Mouse (Mus musculus) adrenal gland, postnatal 4 days (tissue): ENCODE measurements around the gene Dvl2. TPM values are rescaled to one million over a fixed set of nuclear protein-coding genes. Genes with fewer than 3 reads are reported as not detected.
"Not testable (repeated sequence)": the region's sequence is repeated elsewhere in the genome, so short reads cannot be mapped to it uniquely, and the experiment has no call there.

Experiments used
- DNase-seq, 2 experiments: peaks; one replicate each; pipeline ENCODE4 v3.0.0; 2021 to 2022; ENCODE audit warnings: low spot score in 2 of 2, mixed read lengths in 2 of 2
- long read RNA-seq, 2 experiments: library from polyadenylated mRNA; stranded (forward); transcript quantifications; one replicate each; pipeline ENCODE4 v2.0.0; 2021
- total RNA-seq, 2 experiments: library from RNA; stranded (reverse); gene quantifications; 2 replicates each; pipeline ENCODE4 v1.2.3; 2021

Dvl2 gene
- total RNA-seq: 10 to 100 TPM; 35.5 to 38.2 TPM
- long read RNA-seq, experiment 1, transcript Dvl2-201 (15 exons, 2,968 nt): major isoform, 9 of 19 reads
- long read RNA-seq, experiment 1, partial matches to known transcripts: 7 of 19 reads
- long read RNA-seq, experiment 1, other reads (novel, unspliced or antisense): 3 of 19 reads
- long read RNA-seq, experiment 2, transcript Dvl2-201 (15 exons, 2,968 nt): major isoform, 10 of 20 reads
- long read RNA-seq, experiment 2, partial matches to known transcripts: 1 of 20 reads
- long read RNA-seq, experiment 2, other reads (novel, unspliced or antisense): 9 of 20 reads

GRCm38 (mm10) chr11:70000396-70000898 lies at the start of gene Dvl2:
TSS of gene Dvl2 (plus strand) at chr11:70000595.
- DNase-seq: peak; percentile 71 to 83

DNA sequence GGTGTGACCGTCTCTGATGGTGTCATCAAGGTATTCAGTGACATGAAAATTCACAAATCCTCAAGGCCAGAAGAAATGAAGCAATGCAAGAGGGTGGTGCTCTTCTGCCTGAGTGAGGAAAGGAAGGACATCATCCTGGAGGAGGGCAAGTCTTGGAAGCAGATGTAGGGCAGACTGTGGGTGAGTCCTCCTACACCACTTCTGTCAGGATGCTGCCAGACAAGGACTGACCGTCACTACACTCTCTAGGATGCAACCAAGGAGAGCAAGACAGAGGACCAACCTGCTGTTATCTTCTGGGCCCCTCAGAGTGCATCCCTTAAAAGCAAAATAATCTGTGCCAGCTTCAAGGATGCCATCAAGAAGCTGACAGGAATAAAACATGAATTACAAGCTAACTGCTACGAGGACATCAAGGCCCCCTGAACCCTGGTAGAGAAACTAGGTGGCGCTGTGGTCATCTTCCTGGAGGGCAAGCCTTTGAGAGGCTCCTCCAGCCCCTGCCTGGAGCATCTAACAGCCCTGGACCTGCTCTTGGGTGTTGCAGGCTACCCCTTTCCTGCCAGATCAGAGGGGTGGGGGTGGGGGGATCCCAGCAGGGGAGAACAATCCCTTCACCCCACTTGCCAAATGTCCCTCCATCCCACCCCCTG lies 49.5 kb upstream of the Dvl2 start:
- DNase-seq: no peak

DNA sequence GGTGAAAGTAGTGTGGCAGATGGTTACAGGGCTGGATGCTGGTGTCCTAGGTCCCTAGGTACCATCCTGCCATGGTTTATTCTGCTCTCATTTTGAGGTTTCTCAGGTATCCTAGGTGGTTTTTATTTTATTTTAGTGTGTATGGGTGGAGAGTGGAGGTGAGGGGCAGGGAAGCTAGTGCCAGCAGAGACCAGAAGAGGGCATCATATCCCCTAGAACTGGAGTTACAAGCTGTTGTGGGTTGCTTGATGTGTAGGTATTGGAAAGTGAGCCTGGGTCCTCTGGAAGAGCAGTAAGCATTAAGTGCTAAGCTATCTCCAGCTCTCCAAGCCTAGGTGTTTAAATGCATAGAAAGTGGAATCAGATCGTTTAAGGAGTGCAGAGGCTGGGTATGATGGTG lies 48.1 kb upstream of the Dvl2 start:
- no peak for DNase-seq

DNA sequence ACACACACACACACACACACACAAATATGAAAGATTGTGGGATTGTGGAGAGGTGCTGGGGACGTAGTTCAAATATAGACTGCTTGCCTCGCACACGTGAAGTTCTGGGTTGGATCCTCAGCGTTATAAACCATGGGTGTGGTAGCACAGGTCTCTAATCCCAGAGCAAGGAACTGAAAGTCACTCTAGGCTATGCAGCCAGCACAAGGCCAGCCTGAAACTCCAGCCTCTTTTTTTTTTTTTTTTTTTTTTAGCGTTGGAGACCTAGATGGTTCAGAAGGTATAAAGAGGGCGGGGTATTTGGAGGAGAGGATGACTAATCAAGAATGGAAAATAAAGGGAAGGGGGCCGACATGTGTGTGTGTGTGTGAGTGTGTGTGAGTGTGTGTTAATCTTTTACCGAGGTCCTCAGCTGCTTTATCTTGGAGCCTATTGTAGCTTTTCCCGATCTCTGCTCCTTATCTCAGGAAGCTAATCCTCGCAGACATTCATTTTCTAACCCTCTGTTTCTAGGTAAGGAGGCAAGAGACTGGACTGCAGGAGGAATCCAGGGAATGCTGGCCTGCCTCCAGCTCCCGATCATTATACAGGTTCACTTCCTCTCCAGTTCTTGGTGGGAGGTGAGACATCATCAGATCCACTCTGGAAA lies 47.0 kb upstream of the Dvl2 start:
- no peak for DNase-seq

- not testable (repeated sequence) for DNase-seq
Measured at GRCm38 (mm10) chr11:69955618-69956017, 44.8 kb upstream of the Dvl2 start.

GRCm38 (mm10) chr11:69956218-69956617 lies 44.2 kb upstream of the Dvl2 start:
- DNase-seq: no peak

- DNase-seq: no peak
Measured at GRCm38 (mm10) chr11:69960616-69961015, 39.8 kb upstream of the Dvl2 start.

GRCm38 (mm10) chr11:69961841-69962240 lies 38.6 kb upstream of the Dvl2 start:
- no peak for DNase-seq

DNA sequence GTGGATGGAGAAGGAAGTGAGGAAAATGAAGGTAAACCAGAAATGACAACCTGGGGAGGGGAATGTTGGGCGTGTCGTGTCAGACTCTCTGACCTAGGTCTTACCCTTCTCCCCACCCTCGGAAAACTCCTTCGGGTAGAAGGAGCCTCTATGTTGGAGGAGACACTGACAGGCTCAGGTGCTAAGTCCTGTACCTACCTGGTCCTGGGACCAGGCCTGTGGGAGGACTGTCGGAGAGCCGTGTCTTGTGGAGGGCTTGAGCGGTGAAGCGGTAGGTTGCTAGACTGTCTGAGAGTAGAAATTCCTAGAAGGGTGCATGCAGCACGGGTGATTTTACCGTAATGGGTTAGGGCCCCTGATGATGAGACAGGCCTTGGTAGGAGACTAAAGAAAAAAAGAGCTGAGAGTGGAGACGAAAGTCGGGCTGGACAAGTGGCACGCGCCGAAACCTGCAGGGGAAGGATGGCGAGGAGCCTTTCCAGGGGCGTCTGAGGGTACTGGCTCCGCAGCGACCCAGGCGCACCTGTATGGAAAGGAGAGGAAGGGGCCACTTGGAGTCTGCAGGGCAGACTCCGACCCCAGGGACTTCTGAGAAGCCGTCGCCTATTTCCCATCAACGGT lies 35.6 kb upstream of the Dvl2 start, which contains the start of gene Cldn7:
Gene Cldn7 (plus strand): TSS at position 130 of the 621 bp plus-strand sequence.
- no peak for DNase-seq

- no peak for DNase-seq
Measured at GRCm38 (mm10) chr11:69965271-69966005, 35.0 kb upstream of the Dvl2 start.

DNA sequence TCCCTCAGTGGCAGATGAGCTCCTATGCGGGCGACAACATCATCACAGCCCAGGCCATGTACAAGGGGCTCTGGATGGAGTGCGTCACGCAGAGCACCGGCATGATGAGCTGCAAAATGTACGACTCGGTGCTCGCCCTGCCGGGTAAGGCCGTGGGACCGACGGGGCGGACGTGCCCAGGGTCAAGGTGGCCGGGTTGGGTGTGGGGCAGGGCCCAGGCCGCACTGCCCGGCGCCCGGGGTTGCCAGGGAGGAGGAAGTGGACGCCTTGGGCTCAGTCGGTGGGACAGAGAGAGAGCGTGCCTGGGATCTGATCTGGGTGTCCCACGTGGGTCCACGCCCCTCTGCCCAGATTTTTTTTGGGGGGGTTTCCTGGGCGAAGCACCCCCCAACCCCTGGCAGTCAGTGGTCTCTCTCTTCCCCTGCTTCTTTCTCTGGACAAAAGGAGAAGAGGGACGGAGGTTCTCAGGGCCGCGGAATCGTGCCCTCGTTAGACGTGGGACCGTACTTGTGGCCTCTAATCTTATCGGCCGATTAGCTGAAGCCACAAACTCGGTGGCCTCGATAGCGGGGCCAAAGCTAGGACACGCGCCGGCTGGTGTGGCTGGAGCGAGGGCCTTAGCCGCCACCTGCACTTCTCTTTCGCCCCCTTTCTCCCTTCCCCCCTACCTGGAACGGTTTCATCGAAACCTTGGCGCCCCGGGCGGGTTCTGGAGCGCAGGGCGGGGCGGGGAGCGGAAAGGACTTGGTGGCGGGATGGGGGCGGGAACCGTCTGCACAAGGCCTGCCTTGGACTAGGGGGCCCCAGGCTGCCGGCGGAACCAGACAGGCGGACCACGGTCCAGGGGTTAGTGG lies 34.2 kb upstream of the Dvl2 start:
- DNase-seq: no peak

DNA sequence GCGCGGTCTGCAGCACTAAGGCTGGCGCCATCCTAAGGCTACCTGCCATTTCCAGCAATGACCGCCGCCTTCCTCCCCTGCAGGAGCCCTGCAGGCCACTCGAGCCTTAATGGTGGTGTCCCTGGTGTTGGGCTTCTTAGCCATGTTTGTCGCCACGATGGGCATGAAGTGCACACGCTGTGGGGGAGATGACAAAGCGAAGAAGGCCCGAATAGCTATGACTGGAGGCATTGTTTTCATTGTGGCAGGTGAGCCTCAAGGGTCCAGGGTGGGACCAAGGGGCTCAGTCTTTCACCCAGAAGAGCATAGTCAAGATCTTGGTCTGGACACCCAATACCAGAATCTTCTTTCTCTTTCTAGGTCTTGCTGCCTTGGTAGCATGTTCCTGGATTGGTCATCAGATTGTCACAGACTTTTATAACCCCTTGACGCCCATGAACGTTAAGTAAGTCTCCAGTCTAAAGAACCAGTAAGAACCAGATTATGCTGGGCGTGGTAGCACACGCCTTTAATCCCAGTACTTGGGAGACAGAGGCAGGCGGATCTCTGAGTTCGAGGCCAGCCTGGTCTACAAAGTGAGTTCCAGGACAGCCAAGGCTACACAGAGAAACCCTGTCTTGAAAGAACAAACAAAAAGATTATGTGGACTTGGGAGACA lies 33.4 kb upstream of the Dvl2 start:
- no peak for DNase-seq

DNA sequence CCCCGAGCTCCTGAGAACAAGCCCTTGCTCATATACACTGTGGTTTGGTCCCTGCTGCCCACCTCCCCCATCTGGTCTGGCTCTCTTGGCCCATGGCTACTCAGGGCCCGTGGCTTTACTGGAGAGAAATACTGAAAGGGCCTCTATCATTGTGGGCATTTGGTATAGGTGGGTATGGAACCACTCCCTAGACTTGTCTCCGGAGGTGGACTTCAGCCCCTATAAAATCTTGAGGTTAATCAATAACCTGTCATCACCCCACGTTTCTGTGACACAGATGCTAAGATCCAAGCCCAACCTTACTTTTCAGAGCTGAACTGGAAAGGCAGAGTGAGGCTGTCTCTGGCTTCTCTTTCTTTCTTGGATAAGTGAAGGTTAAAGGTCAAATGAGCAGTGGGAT lies 31.6 kb upstream of the Dvl2 start:
- no peak for DNase-seq

GRCm38 (mm10) chr11:69970222-69970621 lies 30.2 kb upstream of the Dvl2 start:
- DNase-seq: no peak

DNA sequence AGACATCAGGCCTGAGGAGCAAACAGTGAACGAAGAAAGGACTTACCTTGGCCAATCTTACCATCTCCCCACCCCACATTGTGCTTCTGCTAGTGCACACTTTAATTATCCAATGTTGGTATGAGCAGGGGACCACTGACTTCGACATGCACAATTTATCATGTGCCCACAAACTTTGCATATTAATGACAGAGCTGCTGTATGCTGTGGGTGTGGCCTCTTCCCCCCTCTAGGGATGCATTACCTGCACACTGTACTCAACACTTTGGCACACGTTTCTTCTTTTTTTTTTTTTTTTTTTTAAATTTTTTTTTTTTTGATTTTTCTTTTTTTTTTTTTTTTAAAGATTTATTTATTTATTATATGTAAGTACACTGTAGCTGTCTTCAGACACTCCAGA lies 29.6 kb upstream of the Dvl2 start:
- no peak for DNase-seq

DNA sequence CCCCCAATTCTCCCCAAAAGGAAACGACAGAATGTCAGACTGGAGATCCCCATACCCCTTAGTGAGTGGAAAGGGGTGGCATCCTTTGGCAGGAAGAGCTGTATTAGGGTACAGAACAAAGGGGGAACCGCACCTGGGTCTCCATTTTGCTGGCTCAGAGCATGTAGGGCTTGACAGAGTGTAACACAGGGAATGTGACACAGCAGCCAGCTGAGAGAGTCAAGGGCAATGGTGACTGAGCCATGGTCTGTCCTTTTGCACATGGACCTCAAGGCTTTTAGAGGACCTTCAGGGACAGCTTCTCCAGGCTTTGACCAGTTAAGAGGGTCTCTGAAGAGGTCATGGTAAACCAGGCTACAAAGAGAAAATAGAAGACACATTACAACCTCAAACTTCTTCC lies 25.5 kb upstream of the Dvl2 start:
- no peak for DNase-seq

GRCm38 (mm10) chr11:69976271-69976670 lies 24.1 kb upstream of the Dvl2 start:
- no peak for DNase-seq

- no peak for DNase-seq
Measured at GRCm38 (mm10) chr11:69979827-69980195, 20.6 kb upstream of the Dvl2 start.
